Comparison of ENCODE assay signal across 8 mouse cellular contexts in the genomic region with DNA sequence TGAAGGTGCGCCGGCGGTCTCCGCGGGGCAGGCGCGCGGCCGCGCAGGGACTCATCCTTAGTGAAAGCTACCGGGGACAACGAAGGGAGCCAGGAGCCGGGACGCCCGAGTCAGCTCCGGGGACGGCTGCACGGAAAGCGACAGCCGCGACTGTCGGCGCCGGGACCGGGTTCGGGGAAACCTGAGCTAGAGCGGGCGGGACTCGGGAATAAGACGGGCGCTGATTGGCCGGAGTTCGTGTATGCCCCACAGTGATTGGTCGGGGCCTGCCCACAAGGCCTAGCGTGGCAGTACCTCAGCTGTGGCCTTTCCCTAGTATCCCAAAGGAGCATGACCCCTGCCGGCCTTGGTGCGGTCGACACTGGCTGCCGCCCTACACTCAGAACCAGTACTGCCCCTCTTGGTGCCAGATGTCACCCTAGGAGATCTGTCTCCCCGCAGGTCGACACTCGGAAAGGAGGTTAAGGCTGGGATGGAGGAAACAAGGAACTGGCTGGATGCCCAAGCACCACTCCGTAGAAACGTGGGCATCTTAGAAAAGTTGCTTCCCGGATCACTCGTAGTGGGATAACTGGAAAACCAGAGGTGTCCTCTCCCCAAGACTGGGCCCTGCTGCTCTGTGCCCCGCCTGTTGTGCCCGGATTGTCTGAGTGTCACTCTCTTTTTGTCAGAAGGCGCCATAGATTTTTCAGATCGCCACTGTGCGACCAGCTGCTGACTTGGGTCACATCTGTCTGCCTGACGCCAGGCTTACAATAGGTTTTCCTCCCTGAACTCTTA. TPM values are rescaled to one million over a fixed set of nuclear protein-coding genes. Genes with fewer than 3 reads are reported as not detected.
DNase-seq lines count a peak whose midpoint lies in the region; ATAC-seq and TF ChIP-seq lines count a peak whose summit lies in the region.

A gene (minus strand): TSS at position 193 of the 780 bp plus-strand sequence.

- peaks cover 2% of the 10 kb centered on the region for H3K36me3 ChIP-seq in megakaryocyte, embryonic 14.5 days (replicated peaks; ENCODE audit: low read length)

- intact Hi-C loops in gastrocnemius, adult 2 months (cut with DNase I): no loop called here

- H3K27me3 ChIP-seq in megakaryocyte, embryonic 14.5 days (replicated peaks): no peaks in the 10 kb centered on the region

- peak; percentile 88 for ATAC-seq in common myeloid progenitor, adult 5-6 weeks (replicated peaks; ENCODE audit: low read depth, poor library complexity, severe bottlenecking)

- TF ChIP-seq CTCF in gastrocnemius, adult 2 months (IDR thresholded peaks at IDR 0.05): peak; percentile 35; the same call in 1 of the 2 replicates

- H3K4me1 ChIP-seq in megakaryocyte, embryonic 14.5 days: peaks cover 27% of the 10 kb centered on the region

- no peaks in the 10 kb centered on the region for H3K9me3 ChIP-seq in megakaryocyte, embryonic 14.5 days

- peak within 1 kb of the TSS; percentile 98 for H3K4me3 ChIP-seq in gastrocnemius, adult 2 months
- peak within 1 kb of the TSS; percentile 99 for H3K4me3 ChIP-seq in megakaryocyte, embryonic 14.5 days (replicated peaks)

- peak; percentile 96 for DNase-seq in ZHBTc4 (ENCODE audit: low read depth, low spot score)
- DNase-seq in gastrocnemius, adult 2 months: peak; percentile 98
- DNase-seq in hindlimb bud, embryonic 11.5 days (ENCODE audit: extremely low spot score, low read depth, low spot score): peak; percentile 79
- peak; percentile 96 to 99 for DNase-seq in left cerebral cortex, adult 8-10 months (ENCODE audit: low spot score in 2 of 2)
- DNase-seq in right cerebral cortex, postnatal 10 days (ENCODE audit: low spot score in 2 of 2): peak; percentile 98
- peak; percentile 97 for DNase-seq in urinary bladder, postnatal 25 days (ENCODE audit: low spot score)

- peak within 1 kb of the TSS; percentile 99 for H3K27ac ChIP-seq in gastrocnemius, adult 2 months

RNA-seq across cellular contexts. Expression of the gene that starts here (rescaled TPM):
- 80.0 and 88.7 TPM in 2 replicates for total RNA-seq in common myeloid progenitor, adult 5-6 weeks (2017)
- 10 to 100 TPM; 48.6 to 61.6 TPM for total RNA-seq in gastrocnemius, adult 2 months (2021)
- 10 to 100 TPM; 22.1 to 27.3 (median 25.9) TPM for total RNA-seq in left cerebral cortex, adult 8-10 months (2022)
- 0.77 and 1.7 TPM in 2 replicates for polyA plus RNA-seq in megakaryocyte, embryonic 14.5 days (2012; ENCODE audit: insufficient read depth, low replicate concordance)

Comparison
In these comparisons a context has a peak if more than half of its experiments do, and no peak if none do; other contexts are left out.
1. Peak in every context shown above with its lines: DNase-seq, ATAC-seq, H3K4me3 ChIP-seq and H3K27ac ChIP-seq.